Mouse (Mus musculus): Measurements from ENCODE around the gene Aadacl3. TPM values are rescaled to one million over a fixed set of nuclear protein-coding genes. Genes with fewer than 3 reads are reported as not detected.

Gene Aadacl3
- not detected for polyA plus RNA-seq (2017; shearing (Covaris generic))

DNA sequence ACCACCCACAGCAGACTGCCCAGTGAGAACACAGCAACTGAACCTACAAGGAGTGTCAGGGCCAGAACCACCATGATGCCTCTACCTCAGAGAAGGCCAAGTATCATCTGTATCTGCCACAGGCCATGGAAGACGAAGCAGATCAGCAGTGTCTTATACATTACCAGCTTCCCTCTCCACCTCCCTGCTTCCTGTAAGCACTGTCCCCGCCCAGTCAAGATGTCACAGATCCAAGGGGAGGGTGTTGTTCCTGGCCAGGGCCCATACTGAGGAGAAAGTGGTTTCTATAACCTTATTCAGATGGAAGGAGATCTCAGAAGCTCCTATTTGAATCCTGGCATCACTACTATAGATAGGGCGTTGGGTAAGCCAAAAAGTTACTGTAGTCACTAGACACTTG, at the start of gene Aadacl3:
TSS of gene Aadacl3 (minus strand) at position 101 of the 400 bp plus-strand sequence.

DNA sequence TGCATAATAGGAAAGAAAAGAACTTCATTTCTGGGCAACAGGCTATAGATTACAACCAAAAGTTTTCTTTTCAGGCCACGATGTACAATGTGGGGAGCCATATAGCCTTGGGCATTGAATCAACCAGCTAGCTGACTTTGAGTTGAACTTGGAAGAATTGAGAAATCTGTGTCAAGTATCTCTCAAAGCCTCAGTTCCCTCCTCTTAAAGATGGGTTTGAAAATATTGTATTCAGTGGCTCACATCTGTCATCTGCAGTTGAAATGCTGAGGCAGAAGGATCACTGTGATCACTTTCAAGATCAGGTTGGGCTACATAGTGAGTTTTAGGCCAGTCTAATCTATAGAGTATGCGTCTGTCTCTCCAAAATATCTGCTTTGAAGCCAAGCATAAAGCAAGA, 10.3 kb downstream of the Aadacl3 start, which contains the start of gene Gm9944:
TSS of gene Gm9944 (minus strand) at position 101 of the 400 bp plus-strand sequence.

GRCm38 (mm10) chr4:144438672-144439071, 24.9 kb downstream of the Aadacl3 start, which contains the start of gene 1700012P22Rik:
1700012P22Rik (minus strand) TSS chr4:144438772.

DNA sequence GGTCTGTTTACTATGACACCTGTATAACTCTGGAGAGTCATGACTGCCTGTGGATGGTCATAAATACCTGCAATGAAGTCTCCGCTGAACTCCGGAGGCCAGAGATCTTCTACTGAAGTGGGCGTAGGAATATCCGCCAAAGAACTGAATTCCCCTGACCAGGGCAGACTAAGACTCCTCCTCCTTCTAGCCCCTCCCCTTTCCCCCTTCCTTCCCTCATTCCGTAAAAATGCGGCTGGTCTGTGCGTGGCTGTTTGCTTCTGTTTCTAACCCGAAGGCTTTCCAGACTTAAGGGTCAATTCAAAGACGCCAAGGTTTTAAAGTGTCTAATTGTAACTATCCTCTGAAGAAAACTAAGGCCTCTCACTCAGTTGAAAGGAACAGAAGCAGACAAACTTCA, 55.3 kb downstream of the Aadacl3 start, which contains the start of gene Pramef12:
TSS of gene Pramef12 (minus strand) at position 175 of the 400 bp plus-strand sequence.

Other genes starting within 250 kb of the Aadacl3 start
- not detected for gene Pramel5, start 183.3 kb downstream of the Aadacl3 start, polyA plus RNA-seq (2017; shearing (Covaris generic))
- not detected for gene Gm13128, start 133.5 kb downstream of the Aadacl3 start, polyA plus RNA-seq (2017; shearing (Covaris generic))
- not detected for gene Gm13119, start 105.8 kb downstream of the Aadacl3 start, polyA plus RNA-seq (2017; shearing (Covaris generic))
- gene Pramef20, start 85.8 kb downstream of the Aadacl3 start, polyA plus RNA-seq (2017; shearing (Covaris generic)): not detected
- gene Pramef12, start 55.3 kb downstream of the Aadacl3 start, polyA plus RNA-seq (2017; shearing (Covaris generic)): not detected
- gene 1700012P22Rik, start 25.0 kb downstream of the Aadacl3 start, polyA plus RNA-seq (2017; shearing (Covaris generic)): not detected
- not detected for gene Gm9944, start 10.4 kb downstream of the Aadacl3 start, polyA plus RNA-seq (2017; shearing (Covaris generic))
- not detected for gene 9430007A20Rik, start 56.1 kb upstream of the Aadacl3 start, polyA plus RNA-seq (2017; shearing (Covaris generic))
- gene Gm13124, start 101.4 kb upstream of the Aadacl3 start, polyA plus RNA-seq (2017; shearing (Covaris generic)): not detected
- not detected for gene Aadacl4, start 150.0 kb upstream of the Aadacl3 start, polyA plus RNA-seq (2017; shearing (Covaris generic))
- gene Gm436, start 222.6 kb upstream of the Aadacl3 start, polyA plus RNA-seq (2017; shearing (Covaris generic)): not detected